Mouse (Mus musculus): ENCODE results near the gene Olfr1432.
"Not testable (repeated sequence)": the region's sequence is repeated elsewhere in the genome, so short reads cannot be mapped to it uniquely, and the experiment has no call there.

The Olfr1432 gene

GRCm38 (mm10) chr19:12232496-12232895, at the start of gene Olfr1432:
Olfr1432 (minus strand) TSS chr19:12232596.
- DNase-seq (ENCODE audit: low spot score in 2 of 2), result not testable (repeated sequence)

- no peak for DNase-seq (ENCODE audit: low spot score in 2 of 2)
Observed at GRCm38 (mm10) chr19:12279554-12279953, 47.2 kb upstream of the Olfr1432 start, which contains the start of gene Olfr1434. Olfr1434 (plus strand) TSS chr19:12279854.

GRCm38 (mm10) chr19:12260732-12261131, 28.3 kb upstream of the Olfr1432 start, which contains the start of gene Olfr235:
Olfr235 (plus strand) TSS chr19:12261032.
- no peak for DNase-seq (ENCODE audit: low spot score in 2 of 2)

- no peak for DNase-seq (ENCODE audit: low spot score in 2 of 2)
Observed at GRCm38 (mm10) chr19:12241559-12241958, 9.2 kb upstream of the Olfr1432 start, which contains the start of gene Olfr262. Olfr262 (minus strand) TSS chr19:12241659.

- DNase-seq (ENCODE audit: low spot score in 2 of 2), result no peak
Observed at GRCm38 (mm10) chr19:12200334-12200733, 32.1 kb downstream of the Olfr1432 start, which contains the start of gene Olfr1431. Olfr1431 (plus strand) TSS chr19:12200634.

GRCm38 (mm10) chr19:12199076-12199475, 33.3 kb downstream of the Olfr1432 start:
- DNase-seq (ENCODE audit: low spot score in 2 of 2), result not testable (repeated sequence)
